Mouse (Mus musculus) kidney, postnatal 0 days (tissue): ENCODE results near the gene Rnf8. TPM values are rescaled to one million over a fixed set of nuclear protein-coding genes. Genes with fewer than 3 reads are reported as not detected.

Experiments
- ATAC-seq: fragments of 200-750 bp; cut with Nextera tagmentation; replicated peaks from 2 replicates; pipeline ENCODE4 v1.8.0; 2017; ENCODE audit warnings: low read depth, moderate number of reproducible peaks, moderate TSS enrichment, moderate library complexity; ENCODE audit not compliant: low FRiP score
- DNase-seq: peaks from one replicate; pipeline ENCODE4 v3.0.0-alpha.2; 2016; ENCODE audit warnings: low spot score
- H3K27ac ChIP-seq: fragments of 300-500 bp; sonication (generic); 2 replicates; pipeline ENCODE4 v1.5.1; 2014; ENCODE audit warnings: mild to moderate bottlenecking
- H3K27me3 ChIP-seq: fragments of 300-500 bp; sonication (generic); 2 replicates; pipeline ENCODE4 v1.6.1; 2014; ENCODE audit warnings: low read length, mixed read lengths; ENCODE audit not compliant: insufficient read depth
- H3K36me3 ChIP-seq: fragments of 300-500 bp; sonication (generic); 2 replicates; pipeline ENCODE4 v1.6.1; 2014; ENCODE audit warnings: low read length, mixed read lengths; ENCODE audit not compliant: insufficient read depth
- H3K4me1 ChIP-seq: fragments of 300-500 bp; sonication (generic); replicated peaks from 2 replicates; pipeline ENCODE4 v1.6.1; 2014; ENCODE audit warnings: antibody characterized with exemption, low read length, mixed read lengths; ENCODE audit not compliant: insufficient read depth
- H3K4me2 ChIP-seq: fragments of 300-500 bp; sonication (generic); 2 replicates; pipeline ENCODE4 v1.6.1; 2014; ENCODE audit warnings: mild to moderate bottlenecking, low read length, moderate library complexity, mixed read lengths
- H3K4me3 ChIP-seq: fragments of 300-500 bp; sonication (generic); replicated peaks from 2 replicates; pipeline ENCODE4 v1.5.1; 2014; ENCODE audit warnings: low read depth, low read length
- H3K9ac ChIP-seq: fragments of 300-500 bp; sonication (generic); 2 replicates; pipeline ENCODE4 v1.6.1; 2014; ENCODE audit warnings: low read depth, low read length
- H3K9me3 ChIP-seq: fragments of 300-500 bp; sonication (generic); replicated peaks from 2 replicates; pipeline ENCODE4 v1.6.1; 2016; ENCODE audit warnings: low read length, inconsistent platforms, mixed read lengths
- CTCF ChIP-seq: IDR thresholded peaks from 2 replicates; pipeline ENCODE4 v1.5.1; 2016; ENCODE audit warnings: antibody characterized with exemption, low read depth, mild to moderate bottlenecking, moderate library complexity
- WGBS: fragments of 180-500 bp; shearing (Covaris S2); extraction: QIAGEN DNeasy Blood & Tissue Kit; methylation state at CpG from one replicate; pipeline ENCODE4 v1.1.7; 2014; 5-methylcytosine and 5-hydroxymethylcytosine counted together
- polyA plus RNA-seq: library from polyadenylated mRNA; unstranded; fragments of >200 nt; fragmentation: Nextera tagmentation; extraction: Ambion mirVana; gene quantifications from 2 replicates; pipeline ENCODE4 v1.2.1, GENCODE M21; 2015

The Rnf8 gene
- polyA plus RNA-seq: 50.3 and 56.1 TPM in 2 replicates

DNA sequence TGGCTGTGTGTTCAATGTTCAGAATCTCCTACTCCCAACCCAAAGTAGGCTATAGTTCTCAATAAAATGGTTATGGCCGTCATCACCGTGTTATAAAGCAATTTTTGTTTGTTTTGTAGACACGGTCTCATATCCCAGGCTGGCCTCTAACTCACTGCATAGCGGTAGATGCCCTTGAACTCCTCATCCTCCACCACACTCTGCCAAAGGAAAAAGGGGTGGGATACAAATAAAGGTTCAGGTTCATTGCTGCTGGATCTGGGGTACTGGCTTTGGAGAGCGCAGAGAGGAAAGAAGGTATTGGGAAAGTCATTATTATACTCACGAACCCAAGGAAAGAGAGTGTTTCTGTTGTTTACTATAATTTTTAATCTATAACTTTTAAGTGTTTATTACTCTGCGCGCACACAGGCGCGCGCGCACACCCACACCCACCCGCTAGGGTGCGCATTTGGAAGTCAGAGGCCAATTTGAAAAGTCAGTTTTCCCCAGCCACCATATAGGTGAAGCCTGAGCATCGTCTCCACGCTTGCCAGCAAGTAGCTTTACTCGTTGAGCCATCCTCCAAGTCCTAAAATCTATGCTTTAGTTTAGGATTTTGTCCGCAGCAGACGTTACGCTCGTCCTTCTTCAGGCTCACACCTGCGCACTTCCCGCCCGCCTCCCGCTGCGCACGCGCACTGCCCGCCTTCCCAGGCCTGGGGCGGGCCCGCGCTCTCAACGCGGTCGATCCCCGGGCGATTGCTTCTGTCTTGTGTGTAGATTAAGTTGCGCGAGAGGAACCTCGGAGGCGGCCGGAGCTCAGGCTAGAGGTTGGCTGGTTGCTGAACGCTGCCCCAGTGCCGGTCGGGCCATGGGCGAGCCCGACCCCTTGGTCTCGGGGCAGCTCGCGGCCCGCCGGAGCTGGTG, at the start of gene Rnf8, which contains the start of gene Gm28043:
Rnf8 (plus strand) TSS at position 676 of the 909 bp plus-strand sequence.
Gm28043 (plus strand) TSS at position 762 of the 909 bp plus-strand sequence.
- WGBS: 2% methylated on average over 52 of the region's 52 CpGs
- H3K4me3 ChIP-seq: peak within 1 kb of the TSS; percentile 82
- H3K4me1 ChIP-seq: peaks cover 21% of the 10 kb centered on the region; the same call in 1 of the 2 replicates
- no peaks in the 10 kb centered on the region for H3K9me3 ChIP-seq
- H3K27ac ChIP-seq: peak within 1 kb of the TSS; percentile 97
- peak within 1 kb of the TSS; percentile 89 for H3K4me2 ChIP-seq
- ATAC-seq (peak; percentile 92), DNase-seq (peak; percentile 96)
- H3K36me3 ChIP-seq: 0 out of 2 replicates have a peak, but pooled peaks cover 3% of the 10 kb centered on the region
- H3K9ac ChIP-seq: peak within 1 kb of the TSS; percentile 92
- H3K27me3 ChIP-seq: no peaks in the 10 kb centered on the region
- peak; percentile 63 for TF ChIP-seq CTCF

DNA sequence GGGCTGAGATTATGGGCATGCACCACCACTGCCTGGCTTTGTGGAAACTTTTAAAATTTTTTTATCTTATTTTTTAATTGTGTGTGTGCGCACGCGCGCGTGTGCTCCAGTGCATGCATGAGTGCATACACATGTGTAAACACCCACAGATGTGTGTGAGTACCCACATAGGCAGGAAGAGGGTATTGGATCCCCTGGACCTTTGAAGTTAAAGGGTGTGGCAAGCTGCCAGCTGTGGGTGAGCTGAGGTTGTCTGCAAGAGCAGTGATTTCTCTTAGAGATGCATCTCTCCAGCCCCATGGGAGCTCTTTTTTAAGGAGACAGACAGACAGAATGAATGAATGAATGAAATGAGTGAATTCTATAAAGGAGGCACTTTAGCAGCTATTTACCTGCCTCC, 49.1 kb upstream of the Rnf8 start:
- WGBS: 94% methylated on average over 5 of the region's 5 CpGs
- Histone ChIP-seq H3K4me3 (no peak overlapping the region), H3K27ac (no peak overlapping the region), H3K4me1 (no peaks in the 10 kb centered on the region), H3K4me2 (no peak overlapping the region), H3K36me3 (peaks cover 13% of the 10 kb centered on the region; the same call in 1 of the 2 replicates), H3K9me3 (no peaks in the 10 kb centered on the region), H3K27me3 (no peaks in the 10 kb centered on the region), H3K9ac (no peak overlapping the region)
- ATAC-seq (no peak), DNase-seq (no peak)
- TF ChIP-seq CTCF: no peak

DNA sequence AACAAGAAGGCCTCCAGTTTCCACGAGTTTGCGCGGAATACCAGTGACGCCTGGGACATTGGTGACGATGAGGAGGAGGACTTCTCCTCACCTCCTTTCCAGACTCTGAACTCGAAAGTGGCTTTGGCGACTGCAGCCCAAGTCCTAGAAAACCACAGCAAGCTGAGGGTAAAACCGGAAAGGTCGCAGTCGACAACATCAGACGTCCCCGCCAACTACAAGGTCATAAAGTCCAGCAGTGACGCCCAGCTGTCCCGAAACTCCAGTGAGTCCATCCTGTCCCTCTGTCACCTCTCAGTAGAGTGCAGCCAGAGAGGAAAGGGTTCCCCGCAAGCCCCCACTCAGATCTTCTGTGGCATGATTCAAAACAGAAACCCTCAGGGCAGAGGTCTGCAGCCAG, 46.2 kb upstream of the Rnf8 start:
- H3K36me3 ChIP-seq: peaks cover 37% of the 10 kb centered on the region
- 71% methylated on average over 15 of the region's 15 CpGs for WGBS
- ATAC-seq: no peak

DNA sequence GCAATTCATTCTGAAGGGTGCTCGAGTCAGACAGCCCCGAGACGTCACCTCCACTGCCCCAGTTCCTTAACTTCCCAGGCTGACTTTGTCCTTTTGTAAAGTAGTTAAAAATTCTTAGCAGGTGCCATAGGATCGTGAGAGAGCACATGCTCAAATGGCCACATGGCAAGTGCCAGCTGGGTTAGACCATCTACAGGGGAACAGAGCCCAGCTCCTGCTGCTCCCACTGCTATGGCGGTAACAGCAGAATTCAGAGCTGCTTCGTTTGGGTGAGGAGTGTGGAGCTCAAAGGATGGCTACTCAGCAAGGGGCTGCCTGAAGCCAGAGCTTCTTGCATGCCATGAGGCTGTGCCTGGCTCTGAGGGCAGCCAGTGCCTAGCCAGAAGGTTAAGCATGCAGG, 44.8 kb upstream of the Rnf8 start:
- Histone ChIP-seq H3K27me3 (no peaks in the 10 kb centered on the region), H3K36me3 (peaks cover 31% of the 10 kb centered on the region), H3K4me2 (no peak overlapping the region), H3K27ac (no peak overlapping the region), H3K4me1 (no peaks in the 10 kb centered on the region), H3K4me3 (no peak overlapping the region), H3K9me3 (no peaks in the 10 kb centered on the region), H3K9ac (no peak overlapping the region)
- ATAC-seq: no peak
- no peak for DNase-seq
- WGBS: 90% methylated on average over 6 of the region's 6 CpGs
- no peak for TF ChIP-seq CTCF

More for the DNA sequence above, 46.2 kb upstream of the Rnf8 start:
- H3K9me3 ChIP-seq: no peaks in the 10 kb centered on the region
- no peak for TF ChIP-seq CTCF
- H3K27ac ChIP-seq: no peak overlapping the region
- no peak overlapping the region for H3K4me3 ChIP-seq
- no peaks in the 10 kb centered on the region for H3K4me1 ChIP-seq
- H3K27me3 ChIP-seq: no peaks in the 10 kb centered on the region
- H3K4me2 ChIP-seq: no peak overlapping the region
- no peak overlapping the region for H3K9ac ChIP-seq
- no peak for DNase-seq

DNA sequence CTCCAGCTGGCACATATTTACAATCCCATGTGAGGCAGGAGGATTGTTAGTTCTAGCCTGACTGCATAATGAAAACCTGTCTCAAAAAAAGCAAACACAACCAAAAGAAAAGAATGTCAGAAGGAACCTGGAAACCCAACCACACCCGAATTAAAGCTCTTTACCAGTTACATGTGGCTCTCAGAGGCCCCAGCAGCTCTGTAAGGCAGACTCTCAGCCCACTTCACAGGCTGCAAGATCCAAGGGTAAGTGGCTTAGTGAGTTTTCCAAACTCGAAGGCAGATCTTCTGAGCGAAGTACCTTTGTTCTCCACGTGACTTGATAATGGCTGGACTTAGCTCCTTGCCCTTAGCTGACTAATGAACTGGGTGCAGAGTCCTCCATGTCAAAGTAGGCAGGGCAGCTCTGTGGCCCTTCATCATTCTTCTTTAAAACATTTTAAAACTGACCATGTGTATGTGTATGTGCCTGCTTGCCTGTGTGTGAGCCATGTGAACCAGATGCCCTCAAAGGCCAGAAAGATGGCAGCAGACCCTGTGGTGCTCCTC, 34.9 kb upstream of the Rnf8 start:
- Histone ChIP-seq H3K9me3 (no peaks in the 10 kb centered on the region), H3K4me1 (no peaks in the 10 kb centered on the region), H3K4me2 (no peak overlapping the region), H3K27ac (no peak overlapping the region), H3K9ac (no peak overlapping the region), H3K27me3 (no peaks in the 10 kb centered on the region), H3K4me3 (no peak overlapping the region), H3K36me3 (peaks cover 46% of the 10 kb centered on the region)
- WGBS: 93% methylated on average over 4 of the region's 4 CpGs
- ATAC-seq: peak; percentile 57; the same call in 1 of the 2 replicates
- no peak for TF ChIP-seq CTCF
- no peak for DNase-seq

DNA sequence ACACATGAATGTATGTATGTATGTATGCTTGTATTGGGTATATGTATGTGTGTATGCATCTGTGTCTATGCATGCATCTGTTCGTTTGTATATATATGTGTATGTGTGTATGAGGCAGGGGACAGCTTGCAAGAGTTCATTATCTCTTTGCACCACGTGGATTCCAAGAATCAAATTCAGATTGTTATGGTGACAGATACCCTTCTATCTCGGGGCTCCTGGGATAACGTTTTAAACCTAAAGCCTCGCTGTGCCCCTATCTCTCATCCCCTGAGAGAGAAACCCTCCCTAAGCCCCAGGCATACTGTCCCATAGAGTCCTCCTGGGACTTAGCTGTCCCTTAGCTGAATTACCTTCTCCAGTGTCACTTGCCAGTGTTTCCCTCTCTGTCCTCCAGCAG, 31.0 kb upstream of the Rnf8 start:
- no peak for TF ChIP-seq CTCF
- DNase-seq: no peak
- Histone ChIP-seq H3K4me2 (no peak overlapping the region), H3K4me3 (no peak overlapping the region), H3K27ac (no peak overlapping the region), H3K36me3 (peaks cover 34% of the 10 kb centered on the region), H3K9me3 (no peaks in the 10 kb centered on the region), H3K4me1 (no peaks in the 10 kb centered on the region), H3K9ac (no peak overlapping the region), H3K27me3 (no peaks in the 10 kb centered on the region)
- WGBS: 87% methylated on average over 5 of the region's 5 CpGs
- ATAC-seq: no peak
